11 mouse cellular contexts compared by ENCODE assay signal in genomic region chr9:46098360-46098985, GRCm38 (mm10).
DNase-seq lines count a peak whose midpoint lies in the region; ATAC-seq and TF ChIP-seq lines count a peak whose summit lies in the region.
"Had no signal": no experiment of that assay in that cellular context is flagged by ENCODE, and none has a peak within 500 bp of the region (broad histone marks: within the 10 kb centered on the region; RNA-seq: fewer than 3 reads in every experiment).

No protein-coding gene starts in this region.

- no peak for TF ChIP-seq POLR2A in liver, adult 2 months (IDR thresholded peaks at IDR 0.05; ENCODE audit: extremely low read depth, insufficient read depth, low read length)

- H3K36me3 ChIP-seq in liver, adult 2 months (ENCODE audit: control insufficient read depth, insufficient read depth, low read length), result no peaks in the 10 kb centered on the region
- H3K36me3 ChIP-seq in forebrain, embryonic 11.5 days (ENCODE audit: control insufficient read depth, insufficient read depth, low read length), result no peaks in the 10 kb centered on the region
- H3K36me3 ChIP-seq: neural tube, embryonic 13.5 days had no signal

- no peak overlapping the region for H3K9ac ChIP-seq in liver, adult 2 months (ENCODE audit: low read depth, low read length)
- H3K9ac ChIP-seq in forebrain, embryonic 11.5 days (ENCODE audit: low read length), result no peak overlapping the region
- H3K9ac ChIP-seq: neural tube, embryonic 13.5 days had no signal

- 21% methylated on average over 15 of the region's 15 CpGs for WGBS in liver, adult 2 months
- 92% methylated on average over 15 of the region's 15 CpGs for WGBS in forebrain, embryonic 11.5 days

- 0 out of 2 replicates have a peak, but pooled peaks have one; percentile 55 for ATAC-seq in erythroblast, adult 5-6 weeks (replicated peaks; ENCODE audit: low FRiP score, poor library complexity, severe bottlenecking)
- no peak for ATAC-seq in forebrain, embryonic 11.5 days (replicated peaks; ENCODE audit: low FRiP score)

- H3K79me2 ChIP-seq in liver, adult 2 months (ENCODE audit: control insufficient read depth, insufficient read depth, low read length), result peaks cover 41% of the 10 kb centered on the region; the same call in 1 of the 2 replicates

- H3K4me2 ChIP-seq in forebrain, embryonic 11.5 days (ENCODE audit: low read depth, low read length, severe bottlenecking), result no peak overlapping the region
- H3K4me2 ChIP-seq: heart, embryonic 11.5 days; neural tube, embryonic 13.5 days had no signal

- H3K27ac ChIP-seq in liver, adult 2 months (replicated peaks; ENCODE audit: insufficient read depth, low read depth, low read length), result peak overlapping the region; percentile 51
- H3K27ac ChIP-seq in forebrain, embryonic 11.5 days (ENCODE audit: low read depth, low read length), result no peak overlapping the region
- H3K27ac ChIP-seq: neural tube, embryonic 13.5 days had no signal

- H3K27me3 ChIP-seq in liver, adult 2 months (ENCODE audit: control insufficient read depth, insufficient read depth, low read length), result no peaks in the 10 kb centered on the region
- H3K27me3 ChIP-seq in forebrain, embryonic 11.5 days (ENCODE audit: control insufficient read depth, insufficient read depth, low read length), result no peaks in the 10 kb centered on the region
- H3K27me3 ChIP-seq: CH12.LX; neural tube, embryonic 13.5 days had no signal

- no peaks in the 10 kb centered on the region for H3K9me3 ChIP-seq in forebrain, embryonic 11.5 days (ENCODE audit: control insufficient read depth, low read length)
- H3K9me3 ChIP-seq: neural tube, embryonic 13.5 days had no signal

- no peak for TF ChIP-seq CTCF in liver, adult 2 months (IDR thresholded peaks at IDR 0.05; ENCODE audit: low read depth, low read length)

- no peak overlapping the region for H3K4me3 ChIP-seq in liver, adult 2 months (ENCODE audit: insufficient read depth, low read depth, low read length)
- H3K4me3 ChIP-seq in forebrain, embryonic 11.5 days (ENCODE audit: low read depth, low read length), result no peak overlapping the region
- H3K4me3 ChIP-seq: neural tube, embryonic 13.5 days had no signal

- peak; percentile 82 for DNase-seq in MEL-GATA-1-ER (ENCODE audit: extremely low read depth, low read depth)
- peak; percentile 12 for DNase-seq in c-Kit-positive CD71-positive TER-119-positive erythroid progenitor cells, embryonic 14.5 days (ENCODE audit: low spot score)
- peak; percentile 78 for DNase-seq in liver, adult 2 months (ENCODE audit: extremely low read depth, low read depth, low spot score)
- DNase-seq in spleen, postnatal 36 days (ENCODE audit: low spot score in 2 of 2), result no peak
- DNase-seq in frontal cortex, adult 2 months (ENCODE audit: extremely low spot score in 1 of 2, low spot score in 1 of 2), result no peak
- DNase-seq in forebrain, embryonic 11.5 days (ENCODE audit: low spot score), result no peak
- no peak for DNase-seq in testis, postnatal 14 days (ENCODE audit: low spot score)

- H3K4me1 ChIP-seq in liver, adult 2 months (ENCODE audit: control insufficient read depth, insufficient read depth, low read length), result peaks cover 13% of the 10 kb centered on the region
- no peaks in the 10 kb centered on the region for H3K4me1 ChIP-seq in forebrain, embryonic 11.5 days (replicated peaks; ENCODE audit: control insufficient read depth, insufficient read depth, low read length)

Comparison
In these comparisons a context has a peak if more than half of its experiments do, and no peak if none do; other contexts are left out.
1. DNase-seq: peak in MEL-GATA-1-ER (single experiment), c-Kit-positive CD71-positive TER-119-positive erythroid progenitor cells, embryonic 14.5 days (single experiment) and liver, adult 2 months (single experiment); none in spleen, postnatal 36 days (0 of 2), frontal cortex, adult 2 months (0 of 2), forebrain, embryonic 11.5 days (single experiment) and testis, postnatal 14 days (single experiment).